ENCODE assay signal across 14 mouse cellular contexts in the genomic region with DNA sequence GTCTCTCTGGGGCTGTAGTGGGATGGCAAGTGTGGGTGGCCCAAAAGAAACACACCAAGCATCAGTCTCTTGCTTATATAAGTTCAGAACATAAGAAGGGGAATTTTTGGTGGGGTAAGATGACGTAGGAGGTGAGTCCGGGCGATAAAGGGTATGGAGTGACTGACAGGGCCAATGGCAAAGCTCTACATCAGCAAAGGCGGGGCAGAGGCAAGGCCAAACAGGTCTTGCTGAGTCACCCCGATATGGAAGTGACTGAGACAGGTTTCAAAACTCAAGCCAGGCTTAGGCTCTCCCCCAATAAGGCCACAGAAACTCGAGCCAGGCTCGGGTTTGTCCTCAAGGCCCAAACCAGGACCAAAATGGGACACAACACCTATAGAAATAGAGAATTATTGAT.
"Had no signal": no experiment of that assay in that cellular context is flagged by ENCODE, and none has a peak within 500 bp of the region (broad histone marks: within the 10 kb centered on the region; RNA-seq: fewer than 3 reads in every experiment).

No protein-coding gene starts in this region.

- H3K4me1 ChIP-seq: liver, embryonic 15.5 days; megakaryocyte, embryonic 14.5 days; midbrain, embryonic 15.5 days had no signal

- H3K4me3 ChIP-seq: layer of hippocampus, adult 2 months; liver, embryonic 15.5 days; megakaryocyte, embryonic 14.5 days; midbrain, embryonic 15.5 days had no signal

- ATAC-seq: lung, postnatal 0 days; midbrain, embryonic 15.5 days had no signal

- H3K27ac ChIP-seq: layer of hippocampus, adult 2 months; liver, embryonic 15.5 days; midbrain, embryonic 15.5 days had no signal

- H3K36me3 ChIP-seq: liver, embryonic 15.5 days; midbrain, embryonic 15.5 days had no signal

- H3K9ac ChIP-seq: liver, embryonic 15.5 days; midbrain, embryonic 15.5 days had no signal

- H3K4me2 ChIP-seq: liver, embryonic 11.5 days; liver, embryonic 15.5 days; midbrain, embryonic 11.5 days; midbrain, embryonic 15.5 days had no signal

- DNase-seq: kidney, postnatal 10 days; kidney, postnatal 4 days; left cerebral cortex, postnatal 4 days; lung, adult 2 months; lung, postnatal 36 days; right cerebral cortex, postnatal 14 days; thymus, postnatal 36 days had no signal

- H3K9me3 ChIP-seq: liver, embryonic 15.5 days; midbrain, embryonic 15.5 days had no signal

- H3K27me3 ChIP-seq: liver, embryonic 15.5 days; megakaryocyte, embryonic 14.5 days; midbrain, embryonic 15.5 days had no signal
